Mouse (Mus musculus) CH12.LX (cell line): ENCODE results near the gene Pus10. TPM values are rescaled to one million over a fixed set of nuclear protein-coding genes. Genes with fewer than 3 reads are reported as not detected.
A peak's percentile ranks its signal among the peaks of the same experiment; 100 is the strongest.

Source experiments
- DNase-seq: peaks from one replicate; pipeline ENCODE4 v3.0.0-alpha.2; 2013; ENCODE audit errors: extremely low read depth
- H3K27ac ChIP-seq: 2 replicates; pipeline ENCODE4 v1.5.1; 2012; ENCODE audit warnings: low read depth, mild to moderate bottlenecking, control low read depth, moderate library complexity; ENCODE audit not compliant: insufficient read depth
- H3K27me3 ChIP-seq: replicated peaks from 2 replicates; pipeline ENCODE3; 2012; ENCODE audit warnings: inconsistent platforms
- H3K36me3 ChIP-seq, 2 experiments: replicated peaks in 1 of 2; 2 replicates each; pipeline versions ENCODE3 to v1.6.1; 2012; ENCODE audit warnings: inconsistent platforms in 1 of 2, low read length in 1 of 2, mild to moderate bottlenecking in 1 of 2, mixed read lengths in 1 of 2, moderate library complexity in 1 of 2; ENCODE audit not compliant: control insufficient read depth in 1 of 2, insufficient read depth in 1 of 2
- H3K4me1 ChIP-seq, 2 experiments: 2 replicates each; pipeline ENCODE4 v1.6.1; 2012; ENCODE audit warnings: inconsistent platforms in 1 of 2, moderate library complexity in 1 of 2; ENCODE audit not compliant: insufficient read depth in 2 of 2, control insufficient read depth in 1 of 2
- H3K4me2 ChIP-seq: 2 replicates; pipeline ENCODE4 v1.6.1; 2012; ENCODE audit warnings: low read depth, mild to moderate bottlenecking, control low read depth; ENCODE audit not compliant: poor library complexity, insufficient read depth, severe bottlenecking
- H3K4me3 ChIP-seq, 3 experiments: fragments of 150-350 bp in 1 of 3; sonication (generic) in 1 of 3; replicated peaks in 1 of 3; 2 replicates each; pipeline versions ENCODE3 to v1.5.1; 2011 to 2012; ENCODE audit warnings: low read depth in 2 of 3, low read length in 2 of 3, mild to moderate bottlenecking in 2 of 3, moderate library complexity in 2 of 3, control low read depth in 1 of 3, improper control_type of control experiment in 1 of 3, inconsistent platforms in 1 of 3, mixed read lengths in 1 of 3; ENCODE audit not compliant: poor library complexity in 1 of 3
- H3K79me2 ChIP-seq: replicated peaks from 2 replicates; pipeline ENCODE4 v1.6.1; 2012; ENCODE audit warnings: mild to moderate bottlenecking, moderate library complexity; ENCODE audit not compliant: control insufficient read depth, poor library complexity, insufficient read depth, severe bottlenecking; ENCODE audit errors: extremely low read depth
- H3K9ac ChIP-seq: 2 replicates; pipeline ENCODE4 v1.6.1; 2012; ENCODE audit warnings: low read depth, mild to moderate bottlenecking, control low read depth, moderate library complexity; ENCODE audit not compliant: insufficient read depth
- H3K9me3 ChIP-seq: replicated peaks from 2 replicates; pipeline ENCODE3; 2012; ENCODE audit warnings: low read length, inconsistent platforms, mixed read lengths
- BHLHE40 ChIP-seq: IDR thresholded peaks from 2 replicates; pipeline ENCODE4 v1.6.1; 2011; ENCODE audit warnings: mild to moderate bottlenecking, low read depth, low read length, improper control_type of control experiment
- CHD1 ChIP-seq: IDR thresholded peaks from 2 replicates; pipeline ENCODE4 v1.6.1; 2012; ENCODE audit warnings: low read depth, low read length, improper control_type of control experiment, inconsistent platforms
- CHD2 ChIP-seq: IDR thresholded peaks from 2 replicates; pipeline ENCODE4 v1.6.1; 2011; ENCODE audit warnings: low read length, improper control_type of control experiment
- CTCF ChIP-seq, 2 experiments: IDR thresholded peaks in 1 of 2; conservative IDR thresholded peaks in 1 of 2; 2 replicates each; pipeline ENCODE4 v1.5.1; 2011 to 2012; ENCODE audit warnings: low read depth in 2 of 2, low read length in 2 of 2, improper control_type of control experiment in 1 of 2, inconsistent platforms in 1 of 2, mild to moderate bottlenecking in 1 of 2, moderate library complexity in 1 of 2
- E2F4 ChIP-seq: IDR thresholded peaks from 2 replicates; pipeline ENCODE4 v1.6.1; 2011; ENCODE audit warnings: low read depth, low read length, improper control_type of control experiment; ENCODE audit not compliant: insufficient replicate concordance
- ELF1 ChIP-seq: IDR thresholded peaks from 2 replicates; pipeline ENCODE4 v1.6.1; 2014; ENCODE audit warnings: low read depth, mild to moderate bottlenecking, inconsistent platforms, low read length, improper control_type of control experiment
- EP300 ChIP-seq: IDR thresholded peaks from 2 replicates; pipeline ENCODE4 v1.6.1; 2011; ENCODE audit warnings: low read length, improper control_type of control experiment
- GABPA ChIP-seq: IDR thresholded peaks from 2 replicates; pipeline ENCODE4 v1.6.1; 2012; ENCODE audit warnings: low read depth, low read length, improper control_type of control experiment, inconsistent platforms; ENCODE audit not compliant: insufficient replicate concordance
- IRF4 ChIP-seq: IDR thresholded peaks from 2 replicates; pipeline ENCODE4 v1.6.1; 2014; ENCODE audit warnings: low read depth, mild to moderate bottlenecking, inconsistent platforms, low read length, improper control_type of control experiment
- KAT2A ChIP-seq: IDR thresholded peaks from 2 replicates; pipeline ENCODE4 v1.6.1; 2012; ENCODE audit warnings: low read length, improper control_type of control experiment, inconsistent platforms; ENCODE audit not compliant: insufficient replicate concordance
- MAFK ChIP-seq: IDR thresholded peaks from 2 replicates; pipeline ENCODE4 v1.6.1; 2011; ENCODE audit warnings: low read length, improper control_type of control experiment; ENCODE audit not compliant: insufficient replicate concordance
- MAZ ChIP-seq: IDR thresholded peaks from 2 replicates; pipeline ENCODE4 v1.6.1; 2012; ENCODE audit warnings: low read depth, mild to moderate bottlenecking, inconsistent platforms, low read length, improper control_type of control experiment, moderate library complexity
- MEF2A ChIP-seq: IDR thresholded peaks from 2 replicates; pipeline ENCODE4 v1.6.1; 2014; ENCODE audit warnings: low read depth, mild to moderate bottlenecking, inconsistent platforms, low read length, improper control_type of control experiment, borderline replicate concordance
- NRF1 ChIP-seq: IDR thresholded peaks from 2 replicates; pipeline ENCODE4 v1.6.1; 2014; ENCODE audit warnings: low read depth, mild to moderate bottlenecking, inconsistent platforms, low read length, improper control_type of control experiment, moderate library complexity
- PAX5 ChIP-seq: IDR thresholded peaks from 2 replicates; pipeline ENCODE4 v1.6.1; 2012; ENCODE audit warnings: low read length, inconsistent platforms, mixed read lengths
- POLR2A ChIP-seq: IDR thresholded peaks from 2 replicates; pipeline ENCODE4 v1.6.1; 2011; ENCODE audit warnings: low read depth, mild to moderate bottlenecking, improper control_type of control experiment, low read length
- POLR2AphosphoS2 ChIP-seq: IDR thresholded peaks from 2 replicates; pipeline ENCODE4 v1.6.1; 2011; ENCODE audit warnings: low read depth, low read length, improper control_type of control experiment
- RAD21 ChIP-seq: IDR thresholded peaks from 2 replicates; pipeline ENCODE4 v1.6.1; 2011; ENCODE audit warnings: low read depth, mild to moderate bottlenecking, low read length, improper control_type of control experiment, moderate library complexity
- RCOR1 ChIP-seq: conservative IDR thresholded peaks from 2 replicates; pipeline ENCODE4 v1.6.1; 2012; ENCODE audit warnings: low read depth, mild to moderate bottlenecking, inconsistent platforms, low read length, improper control_type of control experiment
- SMC3 ChIP-seq: IDR thresholded peaks from 2 replicates; pipeline ENCODE4 v1.6.1; 2011; ENCODE audit warnings: low read depth, low read length, improper control_type of control experiment
- TCF12 ChIP-seq: IDR thresholded peaks from 2 replicates; pipeline ENCODE4 v1.6.1; 2014; ENCODE audit warnings: low read depth, mild to moderate bottlenecking, inconsistent platforms, low read length, improper control_type of control experiment
- UBTF ChIP-seq: IDR thresholded peaks from 2 replicates; pipeline ENCODE4 v1.6.1; 2012; ENCODE audit warnings: low read depth, mild to moderate bottlenecking, inconsistent platforms, low read length, improper control_type of control experiment, moderate library complexity
- USF1 ChIP-seq: IDR thresholded peaks from 2 replicates; pipeline ENCODE4 v1.6.1; 2014; ENCODE audit warnings: low read depth, mild to moderate bottlenecking, inconsistent platforms, low read length, improper control_type of control experiment
- ZNF384 ChIP-seq: IDR thresholded peaks from 2 replicates; pipeline ENCODE4 v1.6.1; 2012; ENCODE audit warnings: low read depth, low read length, improper control_type of control experiment, inconsistent platforms
- dilution Hi-C: fragments of 300-500 bp; cut with MboI; formaldehyde crosslinking; loops from 2 replicates; pipeline ENCODE4 v1.14.3; 2020; ENCODE audit warnings: low sequenced_read_pairs; ENCODE audit not compliant: extremely low pct_unique_long_range_greater_than_20kb, extremely low pct_ligation_motif_present
- in situ Hi-C: fragments of 300-500 bp; cut with MboI; formaldehyde crosslinking; loops from 3 replicates; pipeline ENCODE4 v1.14.3; 2019; ENCODE audit warnings: low sequenced_read_pairs, low pct_ligation_motif_present, low pct_unique_long_range_greater_than_20kb, mixed read lengths
- polyA plus RNA-seq: library from polyadenylated mRNA; unstranded; fragments of >175 nt; gene quantifications from 2 replicates; pipeline ENCODE4 v1.2.1, GENCODE M21; 2012; ENCODE audit warnings: low read depth; ENCODE audit not compliant: insufficient read length
- total RNA-seq, 2 experiments: library from RNA; depleted of rRNA; stranded (reverse); fragments of 300-350 nt in 1 of 2; fragments of >200 nt in 1 of 2; gene quantifications; 2 replicates each; pipeline ENCODE4 v1.2.3; 2012 to 2014

Pus10 gene
- total and polyA plus RNA-seq, 3 experiments, result 57.6 to 113 (median 92.3) TPM

GRCm38 (mm10) chr11:23657791-23658190 lies 7.7 kb upstream of the Pus10 start:
- TF ChIP-seq RAD21 (no peak), EP300 (no peak), BHLHE40 (no peak)
- Histone ChIP-seq H3K9me3 (no peaks in the 10 kb centered on the region), H3K4me1 (peaks cover 0 to 2% of the 10 kb centered on the region in 2 experiments; a peak in 1 of 4 replicates), H3K4me3 (no peak overlapping the region), H3K79me2 (peaks cover 32% of the 10 kb centered on the region), H3K27ac (no peak overlapping the region), H3K27me3 (no peaks in the 10 kb centered on the region), H3K4me2 (no peak overlapping the region), H3K9ac (no peak overlapping the region), H3K36me3 (peaks cover 2 to 27% of the 10 kb centered on the region in 2 experiments)
- dilution Hi-C loops (no loop called here), in situ Hi-C loops (no loop called here)
- DNase-seq, result no peak

- DNase-seq, result no peak
- Histone ChIP-seq H3K4me3 (peak overlapping the region in 1 of 3 experiments; percentile 78), H3K79me2 (peaks cover 54% of the 10 kb centered on the region), H3K9ac (peak overlapping the region; percentile 86; the same call in 1 of the 2 replicates), H3K27ac (no peak overlapping the region)
- dilution Hi-C loops, result no loop called here
- TF ChIP-seq MAFK (peak; percentile 64), USF1 (no peak)
- TF ChIP-seq, all 38 proteins: peak for 1
- no peaks in the 10 kb centered on the region for H3K27me3 ChIP-seq
- no peak overlapping the region for H3K4me2 ChIP-seq
- peaks cover 8 to 20% of the 10 kb centered on the region in 2 experiments for H3K36me3 ChIP-seq
- H3K4me1 ChIP-seq, result peaks cover 4 to 29% of the 10 kb centered on the region in 2 experiments; a peak in 3 of 4 replicates
- in situ Hi-C loops, result no loop called here
- no peaks in the 10 kb centered on the region for H3K9me3 ChIP-seq
Observed at GRCm38 (mm10) chr11:23664232-23664631, 1.2 kb upstream of the Pus10 start.

DNA sequence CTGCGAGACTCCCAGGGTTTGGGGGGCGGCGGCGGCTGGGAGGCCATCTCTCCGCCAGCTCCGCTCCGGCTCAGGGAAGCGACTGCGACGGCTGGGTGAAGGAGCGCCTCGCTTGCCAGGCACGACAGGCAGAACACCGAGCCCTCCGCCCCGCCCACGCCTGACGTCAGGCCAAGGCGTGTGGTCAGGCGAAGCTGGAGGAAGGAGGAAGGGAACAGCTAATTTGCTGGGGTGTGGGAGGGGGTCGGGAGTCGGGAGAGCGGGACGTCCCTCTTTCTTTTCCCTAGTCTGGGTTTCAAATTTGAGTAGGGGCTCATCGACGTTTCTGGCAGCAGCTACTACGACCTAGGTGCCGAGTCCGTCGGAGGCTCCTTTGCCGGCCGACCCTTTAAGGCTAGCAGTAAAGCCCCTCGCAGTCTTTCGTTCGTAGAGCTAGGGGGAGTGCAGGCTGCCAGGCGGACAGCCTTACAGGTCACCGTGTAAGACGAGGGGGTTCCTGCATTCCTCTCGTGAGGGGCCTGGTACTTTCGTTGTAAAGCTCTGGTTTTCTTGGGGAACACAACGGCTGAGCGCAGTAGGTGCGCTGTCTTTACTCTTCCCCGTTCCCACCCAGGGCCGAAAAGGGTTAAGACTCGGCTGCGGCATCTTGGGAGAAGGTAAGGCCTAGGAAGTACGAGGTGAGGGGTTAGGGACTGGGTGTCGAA lies 476 bp downstream of the Pus10 start, which contains the start of gene Pex13:
TSS of gene Pex13 (minus strand) at position 162 of the 704 bp plus-strand sequence.
- Histone ChIP-seq H3K27ac (peak within 1 kb of the TSS; percentile 84), H3K27me3 (no peaks in the 10 kb centered on the region), H3K9me3 (no peaks in the 10 kb centered on the region), H3K4me1 (peaks cover 4 to 29% of the 10 kb centered on the region in 2 experiments; a peak in 3 of 4 replicates), H3K4me3 (peak within 1 kb of the TSS; percentile 75 to 88 (median 78)), H3K9ac (peak within 1 kb of the TSS; percentile 86), H3K4me2 (peak within 1 kb of the TSS; percentile 100), H3K36me3 (peaks cover 8 to 32% of the 10 kb centered on the region in 2 experiments), H3K79me2 (peaks cover 40% of the 10 kb centered on the region)
- dilution Hi-C loops (no loop called here), in situ Hi-C loops (no loop called here)
- DNase-seq, result peak; percentile 96
- TF ChIP-seq NRF1 (peak; percentile 49), CHD2 (peak; percentile 73), PAX5 (no peak), UBTF (peak; percentile 91), CHD1 (peak; percentile 95), MAZ (peak; percentile 90), CTCF (conservative IDR thresholded peaks at IDR 0.05 in 1 of 2, IDR thresholded peaks at IDR 0.05 in 1 of 2; ENCODE audit: low read depth in 2 of 2, low read length in 2 of 2) (no peak), EP300 (peak; percentile 49), E2F4 (peak; percentile 83; the same call in 1 of the 2 replicates), RAD21 (no peak), TCF12 (peak; percentile 86), RCOR1 (peak; percentile 82), SMC3 (peak; percentile 23; the same call in 1 of the 2 replicates), MEF2A (peak; percentile 64), ELF1 (peak; percentile 76), IRF4 (peak; percentile 86), GABPA (peak; percentile 51; the same call in 1 of the 2 replicates), POLR2AphosphoS2 (peak; percentile 20; the same call in 1 of the 2 replicates), KAT2A (peak; percentile 89; the same call in 1 of the 2 replicates), ZNF384 (no peak), POLR2A (peak; percentile 79)
